Mouse (Mus musculus): Measurements from ENCODE around the gene Ptprf. TPM values are rescaled to one million over a fixed set of nuclear protein-coding genes. Genes with fewer than 3 reads are reported as not detected.

Gene Ptprf
- 10 to 100 TPM; 49.6 to 81.8 (median 63.1) TPM for total RNA-seq (2022)

DNA sequence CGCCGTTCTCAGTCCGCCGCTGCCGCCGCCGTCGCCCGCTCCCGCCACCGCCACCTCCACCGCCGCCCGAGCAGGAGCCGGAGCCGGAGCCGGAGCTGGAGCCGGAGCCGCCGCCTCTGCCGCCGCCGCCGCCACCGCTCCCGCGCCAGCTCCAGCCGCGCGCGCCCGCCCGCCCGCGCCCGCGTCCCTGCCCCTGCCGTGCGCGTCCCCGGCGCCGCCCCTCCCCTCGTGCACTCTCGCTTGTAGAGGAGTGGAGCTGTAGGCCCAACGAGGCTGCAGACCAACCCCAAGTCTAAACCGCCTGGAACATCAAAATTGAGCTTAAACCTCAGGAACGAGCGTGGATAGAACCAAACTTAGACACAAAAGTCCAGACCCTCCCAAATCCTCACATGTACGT lies at the start of gene Ptprf:
Gene Ptprf (minus strand): TSS at position 175 of the 400 bp plus-strand sequence.
- DNase-seq, result no peak

DNA sequence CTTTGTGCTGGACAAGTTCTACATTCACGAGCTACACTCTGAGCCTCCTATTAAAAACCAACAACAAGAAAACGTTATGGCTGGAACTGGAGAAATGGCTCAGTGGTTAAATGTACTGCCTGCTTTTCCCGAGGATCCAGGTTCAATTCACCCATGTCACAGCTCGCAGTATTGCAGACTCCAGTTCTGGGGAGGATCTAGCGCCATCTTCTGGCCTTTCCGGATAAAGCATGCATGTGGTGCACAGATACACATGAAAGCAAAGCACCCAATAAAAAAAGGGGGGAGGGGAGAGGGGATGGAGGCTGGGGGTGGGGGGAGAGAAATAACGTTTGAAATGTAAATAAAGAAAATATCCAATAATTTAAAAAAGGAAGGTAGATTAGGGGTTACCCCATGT lies 45.5 kb upstream of the Ptprf start:
- peak; percentile 30 for DNase-seq

DNA sequence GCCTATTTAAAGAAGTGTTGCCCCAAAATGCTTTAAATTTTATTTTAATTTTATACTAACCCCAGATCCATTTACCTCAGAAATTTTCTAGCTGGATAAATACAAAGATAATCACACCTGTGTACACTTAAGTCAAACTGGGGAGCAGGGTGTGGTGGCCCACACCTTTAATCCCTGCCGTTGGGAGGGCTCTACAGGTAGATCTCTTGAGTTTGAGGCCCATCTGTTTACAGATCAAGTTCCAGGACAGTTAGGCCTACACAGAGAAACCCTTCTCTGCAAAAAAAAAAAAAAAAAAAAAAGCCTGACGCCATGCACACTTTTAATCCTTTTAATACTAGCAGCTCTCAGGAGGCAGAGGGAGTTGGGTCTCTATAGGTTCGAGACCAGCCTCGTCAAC lies 44.8 kb upstream of the Ptprf start:
- DNase-seq, result no peak

DNA sequence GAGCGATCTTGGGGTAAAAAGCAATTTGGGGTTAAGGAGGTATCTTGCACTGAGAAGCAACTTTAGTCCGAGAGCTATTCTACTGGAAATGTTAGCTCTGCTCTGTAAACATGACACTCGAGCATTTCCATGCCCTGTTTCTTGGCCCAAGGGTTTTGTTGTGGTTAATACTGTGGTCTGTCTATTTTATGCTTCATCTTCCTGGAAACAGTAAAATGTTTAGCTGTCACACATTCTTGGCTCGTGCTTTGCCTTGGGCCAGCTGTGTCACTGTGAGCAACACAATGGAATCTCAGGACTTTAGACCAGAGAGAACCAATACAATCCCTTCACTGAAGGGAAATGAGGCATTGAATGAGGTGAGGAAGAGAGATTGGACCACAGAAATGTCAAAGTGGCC lies 40.6 kb upstream of the Ptprf start:
- DNase-seq, result no peak

DNA sequence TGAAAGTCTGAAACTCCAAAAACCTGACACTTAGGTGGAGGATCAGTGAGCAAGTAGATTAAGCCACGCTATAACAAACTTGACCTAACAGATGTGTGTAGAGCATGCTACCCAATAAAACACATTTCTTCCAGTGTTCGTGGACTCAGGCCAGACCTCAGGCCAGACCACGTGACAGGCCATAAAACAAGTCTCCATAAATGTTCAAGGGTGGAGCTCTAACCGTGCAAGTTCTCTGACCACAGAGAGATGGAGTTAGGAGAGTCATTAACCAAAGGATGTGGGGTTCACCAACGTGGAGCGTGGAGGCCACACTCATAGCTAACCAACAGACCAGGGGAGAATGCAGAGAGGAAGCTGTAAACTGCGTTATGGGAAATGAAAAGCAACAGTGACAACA lies 35.3 kb upstream of the Ptprf start:
- DNase-seq, result no peak

DNA sequence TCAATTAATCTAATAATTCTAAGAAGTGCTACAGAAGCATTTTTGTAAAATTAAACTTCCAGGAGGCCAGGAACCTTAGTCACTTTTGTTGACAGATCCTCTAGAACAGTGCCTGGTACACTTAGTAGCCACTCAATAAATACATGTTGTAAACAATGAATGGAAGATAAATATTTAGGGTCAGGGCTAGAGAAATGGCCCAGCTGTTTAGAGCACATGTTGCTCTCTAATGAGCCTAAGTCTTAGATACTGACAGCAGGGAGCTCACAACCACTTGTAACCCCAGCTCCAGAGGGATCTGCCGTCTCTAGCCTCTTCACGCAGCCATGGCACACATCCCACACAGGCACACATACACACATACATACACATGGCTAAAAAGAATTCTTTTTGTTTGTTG lies 29.4 kb upstream of the Ptprf start:
- DNase-seq, result no peak

DNA sequence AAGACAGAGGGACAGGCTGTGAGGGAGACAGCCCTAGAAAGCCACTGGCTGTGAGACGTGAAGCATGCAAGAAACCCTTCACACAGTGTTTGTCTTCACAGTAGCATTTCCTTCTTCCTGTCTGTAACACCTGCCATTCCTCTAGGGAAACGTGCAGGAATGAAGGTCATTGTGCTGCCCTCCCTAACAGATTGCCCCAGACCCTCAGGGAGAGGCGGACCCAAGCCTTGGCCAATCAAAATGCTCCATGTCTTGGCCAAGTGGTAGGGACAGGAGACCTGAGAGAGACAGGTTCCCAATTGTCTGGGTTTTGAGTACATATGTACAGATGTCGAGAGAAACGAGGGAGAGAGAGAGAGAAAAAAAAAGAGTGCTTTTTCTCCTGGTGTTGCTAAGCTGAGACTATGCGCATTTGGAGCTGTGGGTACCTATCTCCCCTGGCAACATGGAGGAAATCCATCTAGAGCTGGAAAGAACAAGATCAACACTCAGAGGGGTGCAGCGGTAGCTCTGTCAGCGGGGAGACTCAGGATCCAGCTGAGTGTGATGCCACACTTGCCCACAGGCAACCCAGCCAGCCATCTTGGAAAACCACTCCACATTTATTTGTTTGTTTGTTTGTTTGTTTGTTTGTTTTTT lies 28.6 kb upstream of the Ptprf start:
- no peak for DNase-seq

DNA sequence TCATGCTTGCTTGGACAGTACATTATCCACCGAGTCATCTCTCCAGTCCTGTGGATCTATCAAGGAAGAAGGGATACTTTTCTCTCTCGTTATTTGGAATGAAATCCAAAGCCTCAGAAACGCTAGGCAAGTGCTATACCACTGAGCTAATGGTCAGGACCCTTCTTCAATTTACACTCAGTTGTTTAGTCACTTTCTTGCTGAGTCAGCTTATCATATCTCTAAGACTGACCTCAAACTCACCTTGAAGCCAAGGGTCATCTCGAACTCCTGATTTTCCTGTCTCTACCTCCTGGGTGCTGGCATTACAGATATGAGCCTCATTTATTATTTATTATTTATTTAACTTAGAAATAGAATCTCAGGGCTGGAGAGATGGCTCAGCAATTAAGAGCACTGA lies 25.5 kb upstream of the Ptprf start:
- no peak for DNase-seq

DNA sequence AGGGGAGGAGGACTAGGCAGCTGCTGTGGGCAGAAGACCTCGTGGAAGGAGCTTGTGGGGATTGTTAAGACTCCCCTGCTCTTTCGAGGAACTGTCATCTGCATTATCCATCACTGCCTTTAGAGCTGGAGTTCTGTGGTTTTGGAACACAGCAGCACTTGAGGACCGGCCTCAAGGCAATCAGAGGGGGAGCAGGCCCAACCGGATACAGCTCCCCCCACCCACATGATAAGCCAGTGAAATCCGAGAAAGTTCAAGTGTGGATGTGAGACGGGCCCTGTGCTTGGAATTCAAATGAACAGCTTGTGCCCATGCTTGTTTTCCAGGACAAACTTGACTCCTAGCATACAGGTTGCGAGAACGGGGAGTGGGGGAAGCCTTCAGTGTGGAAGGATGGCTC lies 24.1 kb upstream of the Ptprf start:
- no peak for DNase-seq

DNA sequence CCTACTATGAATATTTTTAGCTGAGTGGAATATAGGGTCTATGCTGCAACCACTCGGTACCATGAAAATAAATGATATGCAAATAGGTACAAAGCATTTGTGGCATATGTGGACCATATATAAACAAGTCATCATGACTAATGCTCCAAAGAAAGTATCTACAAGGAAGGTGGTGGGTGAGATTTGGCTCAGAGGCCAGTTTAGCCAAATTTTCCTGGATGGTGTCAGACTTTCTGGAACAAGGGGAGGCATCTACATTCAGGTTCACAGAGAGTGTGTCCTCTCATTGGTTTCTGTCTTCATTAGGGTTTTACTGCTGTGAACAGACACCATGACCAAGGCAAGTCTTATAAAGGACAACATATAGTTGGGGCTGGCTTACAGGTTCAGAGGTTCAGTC lies 19.3 kb upstream of the Ptprf start:
- no peak for DNase-seq

DNA sequence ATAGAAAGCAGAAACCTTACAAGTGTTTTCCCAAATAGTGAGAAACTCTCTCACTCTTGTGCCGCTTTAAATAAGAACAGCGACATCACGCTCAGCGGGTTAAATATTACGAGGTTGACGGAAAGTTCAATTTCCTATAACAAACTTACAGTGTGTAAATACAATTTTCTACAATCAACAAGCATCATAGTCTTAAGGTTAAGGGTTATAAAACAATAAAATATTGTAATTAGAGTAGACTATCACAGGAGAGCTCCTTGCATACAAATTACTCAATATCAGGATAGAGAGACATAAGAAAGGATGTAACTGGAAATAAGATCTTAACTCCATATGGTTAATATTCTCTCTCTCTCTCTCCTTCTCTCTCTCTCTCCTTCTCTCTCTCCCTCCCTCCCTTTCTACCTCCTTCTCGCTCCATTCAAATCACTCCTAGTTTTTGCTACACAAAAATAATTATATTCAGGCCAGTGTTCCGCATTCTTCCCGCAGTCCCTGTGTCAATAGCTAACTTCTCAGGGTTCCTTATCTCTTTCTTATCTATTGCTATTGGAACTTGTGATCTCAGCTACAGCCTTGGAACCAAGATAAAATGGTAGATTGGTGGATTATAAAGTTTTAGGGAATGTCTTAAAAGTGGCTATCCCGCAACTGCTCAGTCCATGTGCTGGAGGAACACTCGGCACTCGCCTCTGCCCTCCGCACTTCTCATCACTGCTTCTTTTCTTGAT lies 16.5 kb upstream of the Ptprf start:
- DNase-seq, result no peak

DNA sequence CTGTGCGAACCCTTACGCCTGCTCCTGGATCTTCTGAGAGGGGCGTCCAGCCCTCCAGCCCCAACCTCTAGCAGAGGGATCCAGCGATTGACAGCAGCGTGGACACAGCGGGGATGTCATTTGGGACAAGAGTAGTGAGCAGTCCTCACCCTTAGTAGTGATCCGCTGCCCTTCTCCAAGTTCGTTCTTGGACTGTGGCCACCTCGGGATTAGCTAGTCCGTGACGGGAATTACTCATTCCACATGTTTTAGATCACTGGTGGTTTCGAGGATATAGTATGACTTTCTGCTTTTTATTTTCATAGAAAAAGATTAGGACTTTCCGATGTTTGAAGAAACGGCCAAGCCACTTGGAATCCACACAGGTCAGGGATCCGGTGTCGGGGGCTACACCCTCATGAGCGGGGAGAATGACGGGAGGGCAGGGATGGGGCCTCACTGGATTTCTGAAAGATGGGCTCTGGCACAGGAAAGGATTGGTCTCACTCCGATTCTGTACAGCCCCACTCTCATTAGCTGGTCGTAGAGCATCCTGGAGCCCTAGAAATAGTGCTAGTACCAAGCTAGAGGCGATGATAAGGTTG lies 15.0 kb upstream of the Ptprf start:
- DNase-seq, result no peak

DNA sequence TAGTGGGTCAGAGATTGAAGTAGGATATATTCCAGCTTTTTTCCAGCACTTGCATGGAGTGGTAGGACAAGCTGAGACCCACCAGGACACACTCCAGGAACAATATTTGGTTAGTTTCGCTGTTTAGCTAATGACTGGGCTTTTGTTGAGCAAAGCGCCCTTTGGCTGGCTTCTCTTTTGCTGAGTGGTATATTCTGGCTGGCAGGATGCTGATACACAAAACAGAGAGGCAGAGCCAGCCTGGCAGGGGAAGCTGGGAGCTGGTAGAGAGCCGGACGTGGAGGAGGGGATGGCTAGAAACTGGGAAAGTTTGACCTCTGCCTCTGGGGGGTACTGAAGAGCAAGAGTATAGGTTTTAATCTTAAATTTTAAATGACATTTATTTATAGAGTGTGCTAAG lies 13.8 kb upstream of the Ptprf start:
- DNase-seq, result no peak

DNA sequence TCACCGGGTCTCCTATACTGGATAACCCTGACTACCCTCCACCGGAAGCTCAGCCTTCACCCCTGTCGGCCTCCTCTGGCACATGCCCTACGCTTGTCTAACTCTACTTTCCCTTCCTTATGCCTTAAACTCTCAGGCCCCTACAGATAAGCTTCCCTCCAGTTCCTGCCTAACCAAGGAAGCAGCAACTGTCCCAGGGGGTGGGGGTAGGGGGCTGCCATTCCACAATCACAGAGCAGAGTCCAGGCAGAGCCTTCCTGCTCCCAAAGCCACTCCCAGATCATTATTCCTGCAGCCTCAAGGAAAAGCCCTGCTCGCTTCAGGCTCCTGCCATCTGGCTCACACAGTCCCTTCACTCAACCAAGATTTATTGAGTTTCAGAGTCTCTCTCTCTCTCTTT lies 6.6 kb upstream of the Ptprf start:
- DNase-seq, result no peak

DNA sequence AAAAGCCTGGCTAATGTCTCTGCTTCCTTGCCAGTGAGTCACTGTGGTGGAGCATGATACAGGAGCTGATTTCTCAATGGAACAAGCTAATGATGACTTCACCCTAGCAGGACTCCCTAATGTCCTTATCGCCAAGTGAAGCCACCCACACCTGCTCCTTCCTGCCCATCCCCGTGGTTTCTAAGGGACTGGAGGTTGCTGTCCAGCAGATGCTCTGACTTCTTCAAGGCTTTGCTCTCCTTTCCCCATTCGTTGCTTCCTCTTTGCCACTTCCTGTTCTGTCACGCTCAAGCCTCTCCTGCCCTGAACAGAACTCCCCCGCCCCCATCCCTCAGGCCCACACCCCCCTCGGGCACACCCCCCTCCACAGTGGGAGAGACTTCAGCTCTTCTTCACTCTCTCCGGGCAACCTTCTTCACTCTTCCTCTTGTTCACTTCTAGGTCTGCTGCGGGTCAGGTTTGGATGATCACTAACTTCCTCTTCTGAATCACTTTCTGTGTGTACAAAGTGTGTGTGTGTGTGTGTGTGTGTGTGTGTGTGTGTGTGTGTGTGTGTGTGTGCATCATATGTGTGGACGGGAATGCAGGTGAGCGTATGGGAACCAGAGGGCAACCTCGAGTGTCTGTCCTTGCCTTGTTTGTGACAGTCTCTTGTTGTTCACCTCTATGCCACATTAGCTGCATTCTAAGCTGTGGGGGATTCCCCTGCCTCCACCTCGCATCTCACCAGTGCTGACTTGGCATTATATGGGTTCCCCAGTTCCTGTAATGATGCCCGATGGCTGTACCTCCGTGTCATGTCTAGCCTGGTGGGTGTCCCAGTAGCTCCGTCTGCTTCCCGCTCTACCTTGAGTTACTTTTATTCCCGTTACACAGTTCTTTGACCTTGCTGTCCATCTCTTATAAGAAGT lies 4.7 kb upstream of the Ptprf start:
- no peak for DNase-seq

DNA sequence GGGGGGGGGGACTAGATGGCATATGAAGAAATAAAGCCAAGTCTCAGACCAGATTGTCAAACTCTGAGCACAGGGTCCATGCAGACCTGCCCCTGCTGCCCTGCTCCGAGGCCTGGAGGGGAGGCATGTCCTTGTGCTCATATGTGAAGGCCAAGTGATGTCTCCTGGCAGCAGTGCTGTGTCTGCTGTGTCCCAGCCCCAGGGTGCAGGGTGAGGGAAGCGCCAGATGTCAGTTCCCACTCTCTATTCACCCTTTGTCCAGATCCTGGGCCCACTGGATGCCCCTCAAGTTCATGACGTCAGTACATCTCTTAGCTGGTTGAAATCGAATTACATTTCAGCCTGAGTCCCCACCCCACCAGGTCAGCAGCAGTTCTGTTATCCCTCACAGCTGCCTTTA lies 3.6 kb upstream of the Ptprf start:
- DNase-seq, result no peak

DNA sequence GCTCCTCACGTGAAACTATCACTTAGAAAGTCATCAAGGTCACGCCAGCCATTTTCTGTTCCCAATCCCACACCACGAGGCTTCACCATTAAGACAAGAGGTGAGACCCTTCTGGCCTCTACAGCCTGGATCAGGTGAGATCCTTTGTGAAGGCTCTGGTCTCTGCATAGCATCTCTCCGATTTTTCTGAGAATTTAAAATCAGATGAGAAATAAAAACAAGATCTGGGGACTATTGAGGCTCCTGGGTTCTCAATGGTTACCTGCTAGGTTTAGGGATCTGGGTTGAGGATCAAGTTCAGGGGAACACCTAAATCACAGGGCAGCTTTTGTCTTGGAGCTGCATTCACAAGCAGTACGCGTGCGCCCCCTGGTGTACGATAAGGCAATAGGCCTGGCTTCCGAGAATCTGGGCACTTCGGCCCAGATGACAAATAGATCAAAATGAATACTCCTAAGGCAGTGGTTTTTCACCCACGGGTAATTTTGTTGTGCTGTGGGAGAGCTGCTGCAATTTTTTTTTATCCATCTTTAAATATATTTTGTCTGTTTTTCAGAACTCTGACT lies 1.6 kb upstream of the Ptprf start:
- peak; percentile 62 for DNase-seq

DNA sequence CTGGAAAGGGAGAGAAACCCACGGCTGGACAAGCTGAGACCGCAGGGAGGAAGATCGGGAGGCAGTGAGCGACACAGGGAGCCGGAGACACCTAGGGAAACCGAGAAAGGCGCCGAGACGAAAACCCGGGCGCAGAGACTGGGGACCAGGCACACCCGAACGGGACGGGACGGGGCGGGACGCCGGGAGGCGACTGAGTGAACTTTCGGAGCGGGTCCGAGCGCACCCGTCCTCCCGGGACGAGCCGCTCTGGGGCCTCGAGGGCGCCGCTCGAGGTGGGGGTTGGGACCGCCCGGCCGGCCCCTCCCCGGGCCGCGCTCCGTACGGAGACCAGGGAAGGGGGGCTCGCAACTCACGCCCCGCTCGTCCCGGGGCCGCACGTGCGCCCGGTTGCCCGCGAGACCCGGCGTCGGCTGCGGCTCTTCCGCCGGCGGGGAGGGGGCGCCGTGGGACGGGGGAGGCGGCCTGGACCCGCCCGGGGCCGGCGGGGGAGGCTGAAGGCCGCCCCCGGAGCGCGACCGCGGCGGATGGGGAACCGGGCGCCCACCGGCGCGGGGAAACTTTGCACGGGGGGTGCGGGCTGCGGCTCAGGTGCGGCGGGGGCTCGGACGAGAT lies 682 bp downstream of the Ptprf start:
- DNase-seq, result no peak

DNA sequence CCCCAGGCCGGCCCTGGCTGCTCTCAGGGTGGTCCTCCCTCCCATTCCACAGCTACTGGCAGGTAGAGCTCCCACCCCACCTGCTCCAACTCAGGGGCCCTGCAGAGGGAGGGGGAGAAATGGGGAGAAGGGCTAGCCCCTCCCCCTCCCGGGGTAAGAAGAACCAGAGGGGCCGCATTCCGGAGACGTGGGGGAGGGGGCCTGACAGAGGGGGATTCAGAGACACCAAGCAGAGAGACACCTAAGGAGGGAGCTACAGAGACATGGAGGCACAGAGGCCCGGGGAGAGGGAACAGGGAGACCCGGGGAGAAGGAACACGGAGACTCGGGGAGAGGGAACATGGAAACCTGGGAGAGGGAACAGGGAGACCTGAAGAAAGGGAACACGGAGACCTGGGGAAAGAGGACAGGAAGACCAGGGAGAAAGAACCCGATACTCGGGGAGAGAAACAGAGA lies 1.2 kb downstream of the Ptprf start:
- no peak for DNase-seq

DNA sequence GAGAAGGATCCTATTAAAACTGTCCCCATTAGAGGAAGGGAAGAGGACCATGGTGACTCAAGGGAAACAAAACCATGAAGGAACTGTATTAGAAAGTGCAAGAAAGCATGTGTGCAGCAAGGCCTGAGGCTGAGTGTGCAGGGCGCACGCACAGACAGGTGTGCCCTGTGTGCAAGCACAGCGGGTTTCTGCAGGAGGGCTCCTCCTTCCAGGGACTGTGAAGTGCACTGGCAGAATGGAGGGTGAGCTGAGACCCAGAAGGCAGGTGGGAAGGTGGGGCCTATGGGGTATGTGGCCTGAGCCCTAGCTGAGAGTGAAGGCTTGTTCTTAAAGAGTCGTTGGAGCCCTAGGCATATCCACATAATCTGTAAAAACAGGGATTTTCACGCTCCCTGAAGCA lies 1.9 kb downstream of the Ptprf start:
- DNase-seq, result no peak

DNA sequence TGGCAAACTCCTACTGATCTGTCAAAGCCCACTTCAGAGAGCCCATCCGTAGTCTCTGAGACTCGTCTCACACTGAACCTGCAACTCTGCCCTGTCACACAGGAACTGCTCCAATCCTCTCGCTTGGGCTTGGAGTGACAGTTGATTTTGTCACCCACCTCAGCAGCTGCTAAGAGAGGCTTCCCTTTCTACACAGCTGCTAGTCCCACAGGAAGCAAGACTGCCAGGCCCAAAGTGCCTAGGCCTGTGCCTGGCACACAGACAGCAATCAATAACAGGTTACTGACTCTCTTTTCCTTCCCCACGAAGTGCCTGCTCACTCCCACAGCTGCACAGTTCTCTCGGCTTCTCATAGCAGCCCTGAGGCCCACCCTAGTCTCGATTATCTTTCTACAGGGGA lies 2.7 kb downstream of the Ptprf start:
- no peak for DNase-seq

DNA sequence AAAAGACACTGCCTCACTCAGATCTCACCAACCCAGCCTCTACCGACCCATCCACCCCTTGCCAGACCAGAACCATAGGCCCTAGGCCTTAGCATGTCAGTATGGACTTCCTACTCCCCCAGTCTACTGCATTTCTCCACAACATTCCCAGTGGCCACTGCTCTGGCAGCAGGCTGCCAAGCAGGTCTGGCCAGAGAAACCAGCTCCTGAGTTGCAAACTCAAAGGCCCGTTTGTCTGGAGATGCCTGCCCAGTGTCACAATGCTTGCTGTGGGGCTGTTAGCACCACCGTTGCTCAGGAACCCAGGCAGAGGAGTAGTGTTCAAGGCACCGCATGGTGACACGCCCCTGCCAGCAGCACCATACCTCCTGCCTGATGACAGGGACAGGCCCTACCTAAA lies 5.0 kb downstream of the Ptprf start:
- DNase-seq, result no peak

Data from adrenal gland, adult 8-10 months (tissue).